Mouse (Mus musculus): ENCODE results near the gene Sfxn1.

Sfxn1 gene

GRCm38 (mm10) chr13:54071606-54072331 lies at the start of gene Sfxn1:
Gene Sfxn1 (plus strand): TSS chr13:54071869.
- DNase-seq (ENCODE audit: low spot score) = peak; percentile 69

- no peak for DNase-seq (ENCODE audit: low spot score)
Measured at GRCm38 (mm10) chr13:54023311-54023710, 48.4 kb upstream of the Sfxn1 start.

GRCm38 (mm10) chr13:54027079-54027478 lies 44.6 kb upstream of the Sfxn1 start:
- no peak for DNase-seq (ENCODE audit: low spot score)

- no peak for DNase-seq (ENCODE audit: low spot score)
Measured at GRCm38 (mm10) chr13:54033653-54034052, 38.0 kb upstream of the Sfxn1 start.

GRCm38 (mm10) chr13:54035541-54035940 lies 36.1 kb upstream of the Sfxn1 start:
- no peak for DNase-seq (ENCODE audit: low spot score)

- no peak for DNase-seq (ENCODE audit: low spot score)
Measured at GRCm38 (mm10) chr13:54037936-54038335, 33.7 kb upstream of the Sfxn1 start.

GRCm38 (mm10) chr13:54040256-54040655 lies 31.4 kb upstream of the Sfxn1 start:
- no peak for DNase-seq (ENCODE audit: low spot score)

- DNase-seq (ENCODE audit: low spot score) = no peak
Measured at GRCm38 (mm10) chr13:54048679-54049352, 22.9 kb upstream of the Sfxn1 start.

GRCm38 (mm10) chr13:54051641-54052040 lies 20.0 kb upstream of the Sfxn1 start:
- no peak for DNase-seq (ENCODE audit: low spot score)

- DNase-seq (ENCODE audit: low spot score) = no peak
Measured at GRCm38 (mm10) chr13:54054962-54055361, 16.7 kb upstream of the Sfxn1 start.

- DNase-seq (ENCODE audit: low spot score) = peak; percentile 74
Measured at GRCm38 (mm10) chr13:54055448-54055861, 16.2 kb upstream of the Sfxn1 start, which contains the start of gene Drd1. Gene Drd1 (minus strand): TSS chr13:54055705.

GRCm38 (mm10) chr13:54062068-54062467 lies 9.6 kb upstream of the Sfxn1 start:
- no peak for DNase-seq (ENCODE audit: low spot score)

GRCm38 (mm10) chr13:54063292-54063691 lies 8.4 kb upstream of the Sfxn1 start:
- no peak for DNase-seq (ENCODE audit: low spot score)

GRCm38 (mm10) chr13:54066081-54066746 lies 5.5 kb upstream of the Sfxn1 start:
- DNase-seq (ENCODE audit: low spot score) = no peak

- DNase-seq (ENCODE audit: low spot score) = no peak
Measured at GRCm38 (mm10) chr13:54067617-54068166, 4.0 kb upstream of the Sfxn1 start.

- no peak for DNase-seq (ENCODE audit: low spot score)
Measured at GRCm38 (mm10) chr13:54071011-54071410, 658 bp upstream of the Sfxn1 start.

- DNase-seq (ENCODE audit: low spot score) = no peak
Measured at GRCm38 (mm10) chr13:54072526-54073057, 923 bp downstream of the Sfxn1 start.

GRCm38 (mm10) chr13:54073066-54073465 lies 1.4 kb downstream of the Sfxn1 start:
- no peak for DNase-seq (ENCODE audit: low spot score)

- DNase-seq (ENCODE audit: low spot score) = peak; percentile 60
Measured at GRCm38 (mm10) chr13:54073491-54073890, 1.8 kb downstream of the Sfxn1 start.

GRCm38 (mm10) chr13:54075416-54075815 lies 3.7 kb downstream of the Sfxn1 start:
- no peak for DNase-seq (ENCODE audit: low spot score)

- no peak for DNase-seq (ENCODE audit: low spot score)
Measured at GRCm38 (mm10) chr13:54076051-54076450, 4.4 kb downstream of the Sfxn1 start.

- DNase-seq (ENCODE audit: low spot score) = no peak
Measured at GRCm38 (mm10) chr13:54076762-54077460, 5.2 kb downstream of the Sfxn1 start.
